Mouse (Mus musculus) monocyte, adult 5-6 weeks (primary cell): ENCODE data around the gene Olfr77. TPM values are rescaled to one million over a fixed set of nuclear protein-coding genes. Genes with fewer than 3 reads are reported as not detected.

ENCODE experiments used
- ATAC-seq: fragments of 153-309, 156-312 bp; replicated peaks from 2 replicates; pipeline ENCODE4 v1.8.0; 2017; ENCODE audit warnings: mild to moderate bottlenecking; ENCODE audit not compliant: low TSS enrichment, insufficient number of reproducible peaks, severe bottlenecking, poor library complexity, low FRiP score
- total RNA-seq: library from RNA; stranded (forward); fragments of 200-1000, 200-491, 200-594 nt; gene quantifications from 3 replicates; pipeline ENCODE4 v1.2.3, GENCODE M21; 2017

Olfr77 gene
- total RNA-seq: 0.39 to 0.85 TPM (median 0.48 TPM) in 3 replicates

DNA sequence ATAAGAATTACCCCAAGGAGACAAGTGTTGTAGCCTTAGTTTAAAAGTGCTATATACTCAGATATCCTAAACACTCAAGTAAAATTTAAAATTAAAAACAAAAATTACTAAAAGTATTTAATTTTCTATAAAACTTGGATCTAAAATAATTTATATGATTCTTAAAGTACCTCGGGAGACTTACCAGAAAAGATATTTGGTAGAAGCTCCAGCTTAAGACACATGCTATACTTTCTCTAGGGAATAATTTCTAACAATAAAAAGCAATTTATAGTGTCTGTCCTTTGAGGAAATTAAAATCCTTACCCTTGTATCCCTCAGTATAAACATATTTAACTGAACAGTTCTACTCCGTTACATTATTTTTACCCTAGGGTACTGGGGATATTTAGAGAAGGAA, at the start of gene Olfr77:
Gene Olfr77, plus strand, starts transcription at position 301 of the 400 bp plus-strand sequence.
- ATAC-seq: no peak

GRCm38 (mm10) chr9:19887904-19888303, 28.8 kb upstream of the Olfr77 start, which contains the start of gene Olfr862:
Olfr862 (minus strand) TSS chr9:19888004.
- ATAC-seq: no peak

DNA sequence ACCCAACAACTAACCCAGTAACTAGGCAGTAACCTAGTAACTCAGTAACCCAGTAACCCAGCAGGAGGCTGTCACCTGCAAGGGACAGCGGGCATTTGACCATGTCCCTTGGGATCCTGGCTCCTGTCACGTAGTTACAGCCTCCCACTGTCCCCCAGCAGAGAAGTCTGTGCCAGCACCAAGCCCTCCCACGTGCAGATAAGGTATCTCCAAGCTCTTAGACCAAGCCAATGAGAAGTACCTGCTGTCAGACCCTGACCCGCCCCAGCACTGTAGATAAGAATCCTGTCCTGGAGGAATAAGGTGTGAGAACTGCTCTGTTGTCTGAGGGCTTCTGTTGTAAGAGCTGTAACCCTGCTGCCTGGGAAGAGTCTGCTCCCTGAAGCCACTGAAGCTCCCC, 5.5 kb upstream of the Olfr77 start:
- no peak for ATAC-seq

Other genes with a start within 250 kb of the Olfr77 start
- gene Olfr857, start 207.4 kb upstream of the Olfr77 start, total RNA-seq: not detected in 3 replicates
- gene Olfr58, start 136.6 kb upstream of the Olfr77 start, total RNA-seq: not detected in 3 replicates
- not detected in 3 replicates for gene Olfr859, start 112.0 kb upstream of the Olfr77 start, total RNA-seq
- not detected in 3 replicates for gene Olfr860, start 67.1 kb upstream of the Olfr77 start, total RNA-seq
- gene Olfr862, start 28.9 kb upstream of the Olfr77 start, total RNA-seq: not detected in 3 replicates
- gene Olfr866, start 111.2 kb downstream of the Olfr77 start, total RNA-seq: not detected in 3 replicates
- gene Olfr867, start 140.7 kb downstream of the Olfr77 start, total RNA-seq: not detected in 3 replicates
- gene Olfr868, start 181.8 kb downstream of the Olfr77 start, total RNA-seq: not detected in 3 replicates
- gene Olfr869, start 212.1 kb downstream of the Olfr77 start, total RNA-seq: not detected in 3 replicates